Mouse (Mus musculus): ENCODE measurements around the gene Morc1.

The Morc1 gene

GRCm38 (mm10) chr16:48431027-48431426, at the start of gene Morc1:
Gene Morc1 (plus strand): TSS chr16:48431237.
- in situ Hi-C loops (cut with MboI; ENCODE audit: low sequenced_read_pairs): no loop called here

- in situ Hi-C loops (cut with MboI; ENCODE audit: low sequenced_read_pairs): no loop called here
These were observed 47.3 kb upstream of the Morc1 start for GRCm38 (mm10) chr16:48383582-48384257.

- in situ Hi-C loops (cut with MboI; ENCODE audit: low sequenced_read_pairs): no loop called here
These were observed 44.1 kb upstream of the Morc1 start for GRCm38 (mm10) chr16:48386982-48387381.

GRCm38 (mm10) chr16:48395278-48395677, 35.8 kb upstream of the Morc1 start:
- in situ Hi-C loops (cut with MboI; ENCODE audit: low sequenced_read_pairs): no loop called here

- in situ Hi-C loops (cut with MboI; ENCODE audit: low sequenced_read_pairs): no loop called here
These were observed 28.1 kb upstream of the Morc1 start for GRCm38 (mm10) chr16:48402963-48403362.

GRCm38 (mm10) chr16:48403423-48403822, 27.6 kb upstream of the Morc1 start:
- in situ Hi-C loops (cut with MboI; ENCODE audit: low sequenced_read_pairs): no loop called here

- in situ Hi-C loops (cut with MboI; ENCODE audit: low sequenced_read_pairs): no loop called here
These were observed 27.0 kb upstream of the Morc1 start for GRCm38 (mm10) chr16:48404009-48404408.

- in situ Hi-C loops (cut with MboI; ENCODE audit: low sequenced_read_pairs): no loop called here
These were observed 25.2 kb upstream of the Morc1 start for GRCm38 (mm10) chr16:48405674-48406403.

GRCm38 (mm10) chr16:48409580-48409979, 21.5 kb upstream of the Morc1 start:
- in situ Hi-C loops (cut with MboI; ENCODE audit: low sequenced_read_pairs): no loop called here

GRCm38 (mm10) chr16:48410125-48410524, 20.9 kb upstream of the Morc1 start:
- in situ Hi-C loops (cut with MboI; ENCODE audit: low sequenced_read_pairs): no loop called here

GRCm38 (mm10) chr16:48412246-48412645, 18.8 kb upstream of the Morc1 start, which contains the start of gene Gm5485:
Gene Gm5485 (minus strand): TSS chr16:48412416.
- in situ Hi-C loops (cut with MboI; ENCODE audit: low sequenced_read_pairs): no loop called here

- in situ Hi-C loops (cut with MboI; ENCODE audit: low sequenced_read_pairs): no loop called here
These were observed 12.5 kb upstream of the Morc1 start for GRCm38 (mm10) chr16:48418557-48418956.

GRCm38 (mm10) chr16:48419035-48419434, 12.0 kb upstream of the Morc1 start:
- in situ Hi-C loops (cut with MboI; ENCODE audit: low sequenced_read_pairs): no loop called here

GRCm38 (mm10) chr16:48422501-48422900, 8.5 kb upstream of the Morc1 start:
- in situ Hi-C loops (cut with MboI; ENCODE audit: low sequenced_read_pairs): no loop called here

GRCm38 (mm10) chr16:48424069-48424468, 7.0 kb upstream of the Morc1 start:
- in situ Hi-C loops (cut with MboI; ENCODE audit: low sequenced_read_pairs): no loop called here

- in situ Hi-C loops (cut with MboI; ENCODE audit: low sequenced_read_pairs): no loop called here
These were observed 1.6 kb upstream of the Morc1 start for GRCm38 (mm10) chr16:48429427-48429826.

- in situ Hi-C loops (cut with MboI; ENCODE audit: low sequenced_read_pairs): no loop called here
These were observed 4.4 kb downstream of the Morc1 start for GRCm38 (mm10) chr16:48435454-48435853.

- in situ Hi-C loops (cut with MboI; ENCODE audit: low sequenced_read_pairs): no loop called here
These were observed 6.4 kb downstream of the Morc1 start for GRCm38 (mm10) chr16:48437476-48437875.

- in situ Hi-C loops (cut with MboI; ENCODE audit: low sequenced_read_pairs): no loop called here
These were observed 13.6 kb downstream of the Morc1 start for GRCm38 (mm10) chr16:48444589-48444988.

GRCm38 (mm10) chr16:48446161-48446925, 15.3 kb downstream of the Morc1 start:
- in situ Hi-C loops (cut with MboI; ENCODE audit: low sequenced_read_pairs): no loop called here

- in situ Hi-C loops (cut with MboI; ENCODE audit: low sequenced_read_pairs): no loop called here
These were observed 22.2 kb downstream of the Morc1 start for GRCm38 (mm10) chr16:48453264-48453663.

- in situ Hi-C loops (cut with MboI; ENCODE audit: low sequenced_read_pairs): no loop called here
These were observed 42.4 kb downstream of the Morc1 start for GRCm38 (mm10) chr16:48473396-48473795.

Data from CH12F3 (cell line).